Mouse (Mus musculus) MEL (cell line): ENCODE measurements around the gene Gm20388. TPM values are rescaled to one million over a fixed set of nuclear protein-coding genes. Genes with fewer than 3 reads are reported as not detected.

Source experiments
- DNase-seq: peaks from one replicate; pipeline ENCODE4 v3.0.0; 2011; ENCODE audit warnings: low read depth, low spot score
- H3K27ac ChIP-seq: 2 replicates; pipeline ENCODE4 v1.5.1; 2012; ENCODE audit warnings: low read depth, mild to moderate bottlenecking, control low read depth, low read length, moderate library complexity; ENCODE audit not compliant: control insufficient read depth
- H3K27me3 ChIP-seq, 2 experiments: fragments of 150-350 bp in 1 of 2; sonication (generic) in 1 of 2; 2 replicates each; pipeline ENCODE4 v1.6.1; 2012; ENCODE audit warnings: low read length in 2 of 2, mild to moderate bottlenecking in 2 of 2, improper control_type of control experiment in 1 of 2, moderate library complexity in 1 of 2; ENCODE audit not compliant: insufficient read depth in 2 of 2, control insufficient read depth in 1 of 2
- H3K36me3 ChIP-seq, 2 experiments: 2 replicates each; pipeline ENCODE4 v1.6.1; 2012 to 2014; ENCODE audit warnings: low read length in 2 of 2, improper control_type of control experiment in 1 of 2, inconsistent platforms in 1 of 2, mild to moderate bottlenecking in 1 of 2; ENCODE audit not compliant: insufficient read depth in 2 of 2, control insufficient read depth in 1 of 2
- H3K4me1 ChIP-seq, 2 experiments: fragments of 150-350 bp in 1 of 2; sonication (generic) in 1 of 2; 2 replicates each; pipeline ENCODE4 v1.6.1; 2012; ENCODE audit warnings: low read length in 2 of 2, improper control_type of control experiment in 1 of 2, mild to moderate bottlenecking in 1 of 2; ENCODE audit not compliant: insufficient read depth in 2 of 2, control insufficient read depth in 1 of 2
- H3K4me3 ChIP-seq, 2 experiments: fragments of 150-350 bp in 1 of 2; sonication (generic) in 1 of 2; 2 replicates each; pipeline ENCODE4 v1.5.1; 2012; ENCODE audit warnings: low read depth in 2 of 2, low read length in 2 of 2, mild to moderate bottlenecking in 2 of 2, moderate library complexity in 2 of 2, control low read depth in 1 of 2, improper control_type of control experiment in 1 of 2; ENCODE audit not compliant: control insufficient read depth in 1 of 2, insufficient read depth in 1 of 2
- H3K79me2 ChIP-seq: 2 replicates; pipeline ENCODE4 v1.6.1; 2012; ENCODE audit warnings: mild to moderate bottlenecking, low read length, moderate library complexity; ENCODE audit not compliant: control insufficient read depth, poor library complexity, insufficient read depth
- H3K9ac ChIP-seq: 2 replicates; pipeline ENCODE4 v1.6.1; 2012; ENCODE audit warnings: low read depth, mild to moderate bottlenecking, control low read depth, low read length, moderate library complexity; ENCODE audit not compliant: control insufficient read depth, poor library complexity, severe bottlenecking
- H3K9me3 ChIP-seq: fragments of 150-350 bp; sonication (generic); replicated peaks from 2 replicates; pipeline ENCODE4 v1.6.1; 2012; ENCODE audit warnings: mild to moderate bottlenecking, low read length, improper control_type of control experiment, moderate library complexity; ENCODE audit not compliant: insufficient read depth
- CHD2 ChIP-seq: IDR thresholded peaks from 2 replicates; pipeline ENCODE4 v1.6.1; 2011; ENCODE audit warnings: low read length, improper control_type of control experiment
- CTCF ChIP-seq, 3 experiments: IDR thresholded peaks in 2 of 3; conservative IDR thresholded peaks in 1 of 3; 2 replicates each; pipeline ENCODE4 v1.5.1; 2011 to 2012; ENCODE audit warnings: low read length in 3 of 3, low read depth in 2 of 3, mild to moderate bottlenecking in 2 of 3, improper control_type of control experiment in 1 of 3, inconsistent platforms in 1 of 3, mixed read lengths in 1 of 3, moderate library complexity in 1 of 3; ENCODE audit not compliant: control insufficient read depth in 1 of 3, insufficient read depth in 1 of 3, poor library complexity in 1 of 3, severe bottlenecking in 1 of 3
- GABPA ChIP-seq: IDR thresholded peaks from 2 replicates; pipeline ENCODE4 v1.6.1; 2012; ENCODE audit warnings: low read depth, mild to moderate bottlenecking, inconsistent platforms, low read length, improper control_type of control experiment, moderate library complexity
- KAT2A ChIP-seq: conservative IDR thresholded peaks from 2 replicates; pipeline ENCODE4 v1.6.1; 2012; ENCODE audit warnings: low read depth, low read length, improper control_type of control experiment, inconsistent platforms
- MAFK ChIP-seq: IDR thresholded peaks from 2 replicates; pipeline ENCODE4 v1.6.1; 2011; ENCODE audit warnings: low read depth, mild to moderate bottlenecking, low read length, improper control_type of control experiment, borderline replicate concordance
- MAX ChIP-seq: IDR thresholded peaks from 2 replicates; pipeline ENCODE4 v1.6.1; 2011; ENCODE audit warnings: low read length, improper control_type of control experiment
- MAZ ChIP-seq: IDR thresholded peaks from 2 replicates; pipeline ENCODE4 v1.6.1; 2012; ENCODE audit warnings: low read depth, mild to moderate bottlenecking, inconsistent platforms, low read length, improper control_type of control experiment
- MEF2A ChIP-seq: IDR thresholded peaks from 2 replicates; pipeline ENCODE4 v1.6.1; 2014; ENCODE audit warnings: low read depth, mild to moderate bottlenecking, inconsistent platforms, low read length, improper control_type of control experiment; ENCODE audit not compliant: poor library complexity, insufficient replicate concordance, severe bottlenecking; ENCODE audit errors: extremely low read depth
- NELFE ChIP-seq: IDR thresholded peaks from 2 replicates; pipeline ENCODE4 v1.6.1; 2011; ENCODE audit warnings: low read depth, low read length, improper control_type of control experiment
- POLR2A ChIP-seq, 2 experiments: IDR thresholded peaks; 2 replicates each; pipeline ENCODE4 v1.6.1; 2011 to 2012; ENCODE audit warnings: low read length in 2 of 2, mild to moderate bottlenecking in 2 of 2, control low read depth in 1 of 2, improper control_type of control experiment in 1 of 2, low read depth in 1 of 2, moderate library complexity in 1 of 2; ENCODE audit not compliant: control insufficient read depth in 1 of 2, insufficient read depth in 1 of 2, poor library complexity in 1 of 2
- RAD21 ChIP-seq: IDR thresholded peaks from 2 replicates; pipeline ENCODE4 v1.6.1; 2011; ENCODE audit warnings: mild to moderate bottlenecking, low read depth, low read length, improper control_type of control experiment
- RCOR1 ChIP-seq: IDR thresholded peaks from 2 replicates; pipeline ENCODE4 v1.6.1; 2012; ENCODE audit warnings: low read depth, mild to moderate bottlenecking, inconsistent platforms, low read length, improper control_type of control experiment
- SIN3A ChIP-seq: IDR thresholded peaks from 2 replicates; pipeline ENCODE4 v1.6.1; 2012; ENCODE audit warnings: low read length, improper control_type of control experiment, inconsistent platforms
- TBP ChIP-seq: IDR thresholded peaks from 2 replicates; pipeline ENCODE4 v1.8.0; 2011; ENCODE audit warnings: low read depth, low read length, improper control_type of control experiment
- USF1 ChIP-seq: IDR thresholded peaks from 2 replicates; pipeline ENCODE4 v1.6.1; 2014; ENCODE audit warnings: low read depth, mild to moderate bottlenecking, inconsistent platforms, low read length, improper control_type of control experiment, moderate library complexity
- ZKSCAN1 ChIP-seq: IDR thresholded peaks from 2 replicates; pipeline ENCODE4 v1.6.1; 2012; ENCODE audit warnings: low read depth, mild to moderate bottlenecking, inconsistent platforms, low read length, improper control_type of control experiment, moderate library complexity
- ZMIZ1 ChIP-seq: IDR thresholded peaks from 2 replicates; pipeline ENCODE4 v1.6.1; 2012; ENCODE audit warnings: low read depth, mild to moderate bottlenecking, inconsistent platforms, low read length, improper control_type of control experiment, moderate library complexity
- ZNF384 ChIP-seq: IDR thresholded peaks from 2 replicates; pipeline ENCODE4 v1.6.1; 2012; ENCODE audit warnings: low read depth, mild to moderate bottlenecking, inconsistent platforms, low read length, improper control_type of control experiment
- polyA plus RNA-seq, 2 experiments: library from polyadenylated mRNA; stranded (reverse) in 1 of 2; unstranded in 1 of 2; fragments of >175 nt in 1 of 2; fragments of >200 nt in 1 of 2; gene quantifications; 2 replicates each; pipeline versions ENCODE4 v1.2.1 to v1.2.4; 2012; ENCODE audit warnings: low replicate concordance in 2 of 2, low read depth in 1 of 2; ENCODE audit not compliant: insufficient read length in 2 of 2, insufficient read depth in 1 of 2, missing spikeins in 1 of 2
- total RNA-seq: library from RNA; depleted of rRNA; stranded (reverse); fragments of 300-350 nt; gene quantifications from 2 replicates; pipeline ENCODE4 v1.2.3, GENCODE M21; 2012

The Gm20388 gene
- total and polyA plus RNA-seq, 3 experiments, result 11.1 to 17.8 TPM; not detected in 1

DNA sequence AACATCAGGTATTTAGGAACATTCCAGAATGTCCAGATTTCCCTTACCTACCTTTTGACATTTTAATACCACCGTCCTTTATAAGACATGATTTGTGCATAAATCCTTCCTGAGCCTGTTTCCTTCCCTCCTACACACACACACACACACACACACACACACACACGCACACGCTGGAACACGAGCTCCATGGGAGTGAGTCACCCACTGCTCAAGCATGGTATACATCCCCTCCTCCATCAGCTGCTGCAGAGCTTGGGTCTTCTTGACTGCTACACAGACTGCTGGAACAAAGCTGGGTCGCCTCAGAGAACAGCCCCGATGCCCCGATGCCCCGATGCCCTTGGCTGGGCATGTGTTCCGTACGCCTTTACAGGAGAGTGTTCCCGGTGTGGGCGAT, 3935.9 kb downstream of the Gm20388 start:
- DNase-seq, result no peak
- no peaks in the 10 kb centered on the region for H3K27me3 ChIP-seq
- H3K36me3 ChIP-seq, result peaks cover 2 to 3% of the 10 kb centered on the region in 2 experiments; a peak in 2 of 4 replicates
- no peak overlapping the region for H3K4me3 ChIP-seq
- H3K9ac ChIP-seq, result no peak overlapping the region
- H3K79me2 ChIP-seq, result peaks cover 45% of the 10 kb centered on the region
- H3K4me1 ChIP-seq, result peaks cover 0 to 8% of the 10 kb centered on the region in 2 experiments; a peak in 1 of 4 replicates
- H3K9me3 ChIP-seq, result no peaks in the 10 kb centered on the region
- TF ChIP-seq ZMIZ1, result no peak
- TF ChIP-seq ZKSCAN1, result no peak
- no peak for TF ChIP-seq USF1
- TF ChIP-seq TBP, result no peak
- TF ChIP-seq MEF2A, result no peak
- TF ChIP-seq RCOR1, result no peak
- TF ChIP-seq MAX, result no peak
- no peak for TF ChIP-seq MAZ
- no peak for TF ChIP-seq ZNF384
- TF ChIP-seq RAD21, result no peak
- no peak for TF ChIP-seq GABPA
- H3K27ac ChIP-seq, result no peak overlapping the region

DNA sequence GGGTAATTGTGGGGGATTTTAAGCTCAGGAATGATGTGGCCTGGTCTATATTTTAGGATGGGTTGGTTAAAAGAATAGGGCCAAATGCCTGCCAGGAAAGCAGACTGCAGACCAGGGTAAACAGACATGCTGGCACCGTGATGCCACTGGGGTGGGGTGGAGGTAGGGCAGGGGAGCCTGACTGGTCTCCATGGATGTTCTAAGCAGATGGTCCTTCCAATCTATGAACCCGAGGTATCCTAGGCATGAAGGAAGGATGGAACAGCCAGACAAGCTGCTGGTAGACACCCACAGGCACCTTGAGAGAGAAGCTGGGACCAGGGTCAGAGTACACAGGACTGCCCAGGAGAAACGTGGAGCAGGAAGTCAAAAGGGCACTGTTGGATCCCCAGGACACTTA, 3936.9 kb downstream of the Gm20388 start:
- Histone ChIP-seq H3K4me3 (no peak overlapping the region), H3K9me3 (no peaks in the 10 kb centered on the region), H3K9ac (no peak overlapping the region), H3K27ac (no peak overlapping the region), H3K4me1 (peaks cover 0 to 8% of the 10 kb centered on the region in 2 experiments; a peak in 1 of 4 replicates), H3K79me2 (peaks cover 53% of the 10 kb centered on the region), H3K27me3 (no peaks in the 10 kb centered on the region), H3K36me3 (peaks cover 2 to 3% of the 10 kb centered on the region in 2 experiments; a peak in 2 of 4 replicates)
- no peak for DNase-seq
- TF ChIP-seq NELFE (no peak), USF1 (no peak), CTCF (IDR thresholded peaks at IDR 0.05 in 2 of 3, conservative IDR thresholded peaks at IDR 0.05 in 1 of 3; ENCODE audit: control insufficient read depth in 1 of 3, insufficient read depth in 1 of 3, low read depth in 2 of 3, low read length in 3 of 3, poor library complexity in 1 of 3, severe bottlenecking in 1 of 3) (no peak), SIN3A (no peak), KAT2A (no peak)

DNA sequence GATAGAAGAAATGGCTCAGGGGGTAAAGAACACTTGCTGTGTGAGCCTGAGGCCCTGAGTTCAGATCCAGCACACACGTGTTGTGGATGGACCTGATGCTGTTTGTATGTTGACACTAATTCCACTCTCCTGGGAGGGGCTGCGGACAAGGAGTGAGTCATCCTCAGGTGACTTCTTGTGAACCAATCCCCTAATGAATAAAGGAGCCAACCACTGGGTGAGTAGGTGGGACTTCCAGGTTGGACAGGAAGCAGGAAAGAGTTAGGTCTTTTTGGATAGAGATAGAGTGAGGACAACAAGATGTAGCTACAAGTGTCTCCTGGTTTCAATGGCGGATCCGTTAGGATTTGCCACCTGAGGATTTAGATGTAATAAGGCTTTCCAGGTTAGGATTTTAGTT, 3938.7 kb downstream of the Gm20388 start:
- Histone ChIP-seq H3K36me3 (peaks cover 0 to 14% of the 10 kb centered on the region in 2 experiments; a peak in 2 of 4 replicates), H3K9ac (no peak overlapping the region), H3K4me1 (peaks cover 5 to 16% of the 10 kb centered on the region in 2 experiments), H3K27me3 (no peaks in the 10 kb centered on the region), H3K9me3 (no peaks in the 10 kb centered on the region), H3K4me3 (no peak overlapping the region), H3K79me2 (peaks cover 66% of the 10 kb centered on the region), H3K27ac (no peak overlapping the region)
- no peak for TF ChIP-seq CHD2
- no peak for TF ChIP-seq POLR2A (IDR thresholded peaks at IDR 0.05; ENCODE audit: control insufficient read depth in 1 of 2, insufficient read depth in 1 of 2, low read depth in 1 of 2, low read length in 2 of 2, poor library complexity in 1 of 2)
- no peak for TF ChIP-seq MAFK
- DNase-seq, result no peak
